20 mouse cellular contexts compared by ENCODE assay signal in the genomic region with DNA sequence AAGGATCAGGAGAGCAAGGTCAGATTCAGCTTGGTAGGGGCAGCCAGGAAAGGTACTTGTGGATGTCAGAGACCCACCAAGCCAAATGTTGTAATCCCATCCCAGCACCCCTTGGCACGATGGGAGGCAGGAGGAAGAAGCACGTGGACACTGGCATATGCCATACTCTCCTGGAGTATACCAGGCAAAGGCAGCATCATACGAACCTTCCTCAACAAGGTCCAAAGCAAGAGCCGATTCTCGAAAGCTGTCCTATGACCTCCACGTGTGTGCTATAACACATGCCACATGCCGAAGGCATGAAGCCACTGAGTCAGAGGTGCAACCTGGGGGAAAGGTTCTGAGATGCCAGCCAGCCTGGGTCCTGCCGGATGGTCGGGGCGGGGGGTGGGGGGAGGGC. TPM values are rescaled to one million over a fixed set of nuclear protein-coding genes. Genes with fewer than 3 reads are reported as not detected.
"Had no signal": no experiment of that assay in that cellular context is flagged by ENCODE, and none has a peak within 500 bp of the region (broad histone marks: within the 10 kb centered on the region; RNA-seq: fewer than 3 reads in every experiment).

No protein-coding gene starts in this region.

- H3K27me3 ChIP-seq: kidney, embryonic 15.5 days; midbrain, embryonic 12.5 days; neural tube, embryonic 15.5 days; stomach, embryonic 15.5 days had no signal

- H3K4me3 ChIP-seq: kidney, embryonic 15.5 days; limb, embryonic 12.5 days; midbrain, embryonic 12.5 days; myocyte; neural tube, embryonic 15.5 days; stomach, embryonic 15.5 days had no signal

- H3K27ac ChIP-seq: limb, embryonic 12.5 days; liver, embryonic 14.5 days; stomach, embryonic 15.5 days had no signal

- H3K9ac ChIP-seq: kidney, embryonic 15.5 days; limb, embryonic 12.5 days; liver, embryonic 14.5 days; midbrain, embryonic 12.5 days; neural tube, embryonic 15.5 days; stomach, embryonic 15.5 days had no signal

- DNase-seq: kidney, adult 2 months; kidney, postnatal 25 days; lung, adult 2 months; lung, postnatal 36 days; thymus, adult 2 months; thymus, postnatal 25 days had no signal

- H3K36me3 ChIP-seq: kidney, embryonic 15.5 days; limb, embryonic 12.5 days; midbrain, embryonic 12.5 days; neural tube, embryonic 15.5 days; stomach, embryonic 15.5 days had no signal

- H3K9me3 ChIP-seq: kidney, embryonic 15.5 days; limb, embryonic 12.5 days; midbrain, embryonic 12.5 days; neural tube, embryonic 15.5 days; stomach, embryonic 15.5 days had no signal

- ATAC-seq: intestine, embryonic 16.5 days; lung, postnatal 0 days had no signal

RNA-seq across cellular contexts. Expression of a gene that starts 23.4 kb away (rescaled TPM):
- total RNA-seq: left cerebral cortex, postnatal 36 days; liver, adult 2 months; megakaryocyte-erythroid progenitor cell, adult 5-6 weeks had no signal
- polyA plus RNA-seq: intestine, embryonic 16.5 days; kidney, adult 2 months; kidney, embryonic 15.5 days; limb, embryonic 12.5 days; liver, adult 2 months; liver, embryonic 14.5 days; lung, adult 2 months; lung, postnatal 0 days; midbrain, embryonic 12.5 days; myocyte; neural tube, embryonic 11.5 days; neural tube, embryonic 15.5 days; stomach, embryonic 15.5 days; thymus, adult 2 months; urinary bladder, adult 2 months had no signal
